Mouse (Mus musculus) liver, postnatal 0 days (tissue): ENCODE data around the gene Evi5.

Experiments
- CTCF ChIP-seq: sonication (generic); IDR thresholded peaks from 2 replicates; pipeline ENCODE4 v1.5.1; 2016; ENCODE audit warnings: antibody characterized with exemption, low read depth
- EP300 ChIP-seq: IDR thresholded peaks from 2 replicates; pipeline ENCODE4 v1.6.1; 2016; ENCODE audit warnings: antibody characterized with exemption, low read depth, mild to moderate bottlenecking

GRCm38 (mm10) chr5:107772049-107772448 lies 102.9 kb downstream of the Evi5 start:
- TF ChIP-seq CTCF (no peak), EP300 (no peak)
